Comparison of ENCODE assay signal across 29 mouse cellular contexts in the genomic region with DNA sequence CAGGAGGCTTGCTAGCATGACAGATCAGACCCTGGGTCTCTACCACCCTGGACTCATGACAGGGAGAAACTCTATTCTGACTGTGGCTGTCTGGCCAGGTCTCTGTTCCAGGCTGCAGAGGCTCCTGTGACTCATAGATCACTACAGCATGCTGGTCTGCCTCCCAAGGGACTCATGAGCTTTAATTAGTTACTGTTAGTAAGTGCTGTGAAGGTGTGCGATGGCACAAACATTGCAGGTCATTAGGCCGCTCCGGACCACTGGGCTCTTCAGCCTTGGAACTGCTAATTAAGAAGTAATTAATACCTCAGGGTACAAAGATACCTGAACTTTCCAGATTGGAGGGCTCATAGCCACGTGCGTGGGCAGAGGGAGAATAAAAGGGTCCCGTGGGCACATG. TPM values are rescaled to one million over a fixed set of nuclear protein-coding genes. Genes with fewer than 3 reads are reported as not detected.
DNase-seq lines count a peak whose midpoint lies in the region; ATAC-seq and TF ChIP-seq lines count a peak whose summit lies in the region.
"Had no signal": no experiment of that assay in that cellular context is flagged by ENCODE, and none has a peak within 500 bp of the region (broad histone marks: within the 10 kb centered on the region; RNA-seq: fewer than 3 reads in every experiment).

No protein-coding gene starts in this region.

- no peaks in the 10 kb centered on the region for H3K27me3 ChIP-seq in Patski
- H3K27me3 ChIP-seq: embryonic facial prominence, embryonic 12.5 days; intestine, embryonic 15.5 days had no signal

- DNase-seq in gastrocnemius, adult 18-20 months (ENCODE audit: low spot score) = peak; percentile 34
- no peak for DNase-seq in gastrocnemius, postnatal 4 days (ENCODE audit: low spot score in 2 of 2)
- peak; percentile 54 for DNase-seq in kidney, adult 9 months
- DNase-seq in kidney, adult 18-20 months = no peak
- DNase-seq in 3T3-L1 (ENCODE audit: low read depth, low spot score) (peak; percentile 55), Patski (ENCODE audit: low read depth, low spot score) (no peak)
- DNase-seq in adrenal gland, postnatal 10 days = no peak
- no peak for DNase-seq in neural tube, embryonic 10.5 days (ENCODE audit: extremely low spot score, low spot score)
- DNase-seq: adrenal gland, adult 8-10 months; cerebellum, adult 8-10 months; cerebellum, postnatal 25 days; layer of hippocampus, postnatal 36 days; liver; lung, adult 2 months; lung, postnatal 10 days had no signal

- CTCF ChIA-PET in Patski (lab: Charles Lee) = interaction anchor here (0.8 to 5.9 kb wide), 3 partner anchors 15 to 33 kb away, joined by 3 to 44 read pairs (median 3); no protein-coding TSS in a partner anchor

- in situ Hi-C loops in Patski (cut with MboI; ENCODE audit: low pct_unique_long_range_greater_than_20kb) = no loop called here

- POLR2A ChIA-PET in Patski (lab: Charles Lee) = no interaction called here

- ATAC-seq in Patski = peak; percentile 38
- ATAC-seq: forebrain, embryonic 15.5 days; hindbrain, postnatal 0 days; intestine, embryonic 15.5 days; midbrain, embryonic 15.5 days had no signal

- no peak for TF ChIP-seq CTCF in Patski (IDR thresholded peaks at IDR 0.05)

RNA-seq across cellular contexts. Expression of gene Pars2, which starts 3.7 kb away (rescaled TPM):
- 1 to 10 TPM; 2.4 to 3.4 TPM for total RNA-seq in gastrocnemius, adult 18-20 months (2021)
- total RNA-seq in gastrocnemius, postnatal 4 days (2021) = 1 to 10 TPM; 5.2 to 6.4 TPM
- 5.8 TPM for polyA plus RNA-seq in Patski (2021)
- total RNA-seq in adrenal gland, postnatal 10 days (2021) = 1 to 10 TPM; 6.0 to 8.7 TPM

RNA-seq across cellular contexts. Expression of gene Ttc22, which starts 24.9 kb away (rescaled TPM):
- under 1 TPM in 1 of 2 experiments, not detected in 1; 0.09 TPM for total RNA-seq in gastrocnemius, adult 18-20 months (2021)
- total RNA-seq in gastrocnemius, postnatal 4 days (2021) = under 1 TPM; 0.29 to 0.44 TPM
- polyA plus RNA-seq in Patski (2021) = 0.72 TPM
- total RNA-seq in adrenal gland, postnatal 10 days (2021) = under 1 TPM; 0.09 to 0.18 TPM
- total RNA-seq: gastrocnemius, adult 8-10 months; granulocyte monocyte progenitor cell, adult 5-6 weeks; megakaryocyte-erythroid progenitor cell, adult 5-6 weeks had no signal
- polyA plus RNA-seq: forebrain, embryonic 10.5 days; macrophage had no signal

RNA-seq across cellular contexts. Expression of gene Lexm, which starts 30.1 kb away (rescaled TPM):
- total RNA-seq in gastrocnemius, adult 18-20 months (2021) = not detected
- total RNA-seq in gastrocnemius, postnatal 4 days (2021) = not detected
- polyA plus RNA-seq in Patski (2021) = not detected
- total RNA-seq in adrenal gland, postnatal 10 days (2021) = not detected
- total RNA-seq: adrenal gland, adult 8-10 months; gastrocnemius, adult 8-10 months; granulocyte monocyte progenitor cell, adult 5-6 weeks; heart, postnatal 25 days; hindbrain, postnatal 0 days; layer of hippocampus, postnatal 36 days; megakaryocyte-erythroid progenitor cell, adult 5-6 weeks had no signal
- polyA plus RNA-seq: forebrain, embryonic 10.5 days; forebrain, embryonic 15.5 days; heart, embryonic 14.5 days; hindbrain, postnatal 0 days; intestine, embryonic 15.5 days; lung, adult 2 months; macrophage; midbrain, embryonic 15.5 days; myocyte; neural tube, embryonic 14.5 days had no signal

RNA-seq across cellular contexts. Expression of gene Ttc4, which starts 31.6 kb away (rescaled TPM):
- total RNA-seq in gastrocnemius, adult 18-20 months (2021) = 10 to 100 TPM; 26.1 to 27.5 TPM
- total RNA-seq in gastrocnemius, postnatal 4 days (2021) = 10 to 100 TPM; 28.8 to 32.3 TPM
- polyA plus RNA-seq in Patski (2021) = 20.5 TPM
- total RNA-seq in adrenal gland, postnatal 10 days (2021) = 10 to 100 TPM; 23.1 to 27.2 TPM

Comparison
In these comparisons a context has a peak if more than half of its experiments do, and no peak if none do; other contexts are left out.
1. DNase-seq: peak in gastrocnemius, adult 18-20 months (single experiment), kidney, adult 9 months (single experiment) and 3T3-L1 (single experiment); none in gastrocnemius, postnatal 4 days (0 of 2), kidney, adult 18-20 months (single experiment), Patski (single experiment), adrenal gland, postnatal 10 days (single experiment) and neural tube, embryonic 10.5 days (single experiment).